ENCODE assay signal across 25 mouse cellular contexts in the genomic region with DNA sequence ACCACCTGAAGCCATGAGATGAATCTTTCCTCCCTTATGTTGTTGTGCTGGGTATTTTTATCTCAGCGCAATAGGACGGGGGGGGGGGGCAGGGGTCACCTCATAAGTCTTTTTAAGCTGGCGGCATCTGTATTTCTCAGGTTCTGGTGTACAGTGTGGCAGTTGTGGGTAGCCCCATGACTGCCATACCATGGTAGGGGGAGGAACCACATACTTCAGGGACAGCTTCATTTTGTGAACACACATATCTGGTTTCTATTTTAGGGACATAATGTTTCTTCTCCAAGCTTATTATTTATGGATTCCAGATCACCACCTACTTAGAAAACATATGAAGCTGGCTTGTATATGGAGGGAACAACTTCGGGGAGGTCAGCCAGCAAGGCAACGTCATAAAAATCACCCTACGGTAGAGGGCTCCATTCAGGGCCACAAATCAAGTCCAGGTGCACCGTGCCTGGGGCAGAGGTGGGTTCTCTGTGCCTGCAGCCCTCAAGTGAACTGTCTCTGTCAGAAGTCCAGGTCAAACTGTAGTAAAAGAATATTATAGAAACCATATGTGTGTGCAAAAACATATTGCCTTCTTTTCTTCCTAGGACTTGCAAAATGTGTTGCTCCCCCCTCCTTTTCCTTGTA.
DNase-seq lines count a peak whose midpoint lies in the region; ATAC-seq and TF ChIP-seq lines count a peak whose summit lies in the region.
"Had no signal": no experiment of that assay in that cellular context is flagged by ENCODE, and none has a peak within 500 bp of the region (broad histone marks: within the 10 kb centered on the region; RNA-seq: fewer than 3 reads in every experiment).

No protein-coding gene starts in this region.

- H3K4me3 ChIP-seq in embryonic facial prominence, embryonic 10.5 days: no peak overlapping the region
- H3K4me3 ChIP-seq in limb, embryonic 14.5 days (replicated peaks; ENCODE audit: low read length): no peak overlapping the region
- H3K4me3 ChIP-seq in forebrain, embryonic 10.5 days: no peak overlapping the region
- H3K4me3 ChIP-seq: heart, embryonic 10.5 days; hindbrain, embryonic 13.5 days; liver, embryonic 15.5 days; lung, embryonic 15.5 days; myocyte had no signal

- H3K9me3 ChIP-seq in embryonic facial prominence, embryonic 10.5 days: no peaks in the 10 kb centered on the region
- H3K9me3 ChIP-seq in limb, embryonic 14.5 days (ENCODE audit: control insufficient read depth, low read length): no peaks in the 10 kb centered on the region
- no peaks in the 10 kb centered on the region for H3K9me3 ChIP-seq in forebrain, embryonic 10.5 days
- H3K9me3 ChIP-seq: heart, embryonic 10.5 days; hindbrain, embryonic 13.5 days; liver, embryonic 15.5 days; lung, embryonic 15.5 days had no signal

- intact Hi-C loops in heart, postnatal 25 days (cut with DNase I): no loop called here

- H3K4me1 ChIP-seq in embryonic facial prominence, embryonic 10.5 days: peaks cover 11% of the 10 kb centered on the region; the same call in 1 of the 2 replicates
- H3K4me1 ChIP-seq in limb, embryonic 14.5 days (ENCODE audit: control insufficient read depth, insufficient read depth, low read length): peaks cover 32% of the 10 kb centered on the region
- peaks cover 3% of the 10 kb centered on the region; the same call in 1 of the 2 replicates for H3K4me1 ChIP-seq in forebrain, embryonic 10.5 days
- H3K4me1 ChIP-seq: heart, embryonic 10.5 days; hindbrain, embryonic 13.5 days; liver, embryonic 15.5 days; lung, embryonic 15.5 days had no signal

- no peaks in the 10 kb centered on the region for H3K27me3 ChIP-seq in embryonic facial prominence, embryonic 10.5 days (replicated peaks; ENCODE audit: low read depth, poor library complexity, severe bottlenecking)
- no peaks in the 10 kb centered on the region for H3K27me3 ChIP-seq in limb, embryonic 14.5 days (ENCODE audit: control insufficient read depth, insufficient read depth, low read length)
- no peaks in the 10 kb centered on the region for H3K27me3 ChIP-seq in forebrain, embryonic 10.5 days (ENCODE audit: poor library complexity, severe bottlenecking)
- H3K27me3 ChIP-seq: CH12.LX; hindbrain, embryonic 13.5 days; liver, embryonic 15.5 days; lung, embryonic 15.5 days had no signal

- no peak overlapping the region for H3K4me2 ChIP-seq in limb, embryonic 14.5 days (replicated peaks; ENCODE audit: low read depth, low read length, severe bottlenecking)
- H3K4me2 ChIP-seq: hindbrain, embryonic 13.5 days; liver, embryonic 15.5 days; lung, embryonic 15.5 days had no signal

- H3K36me3 ChIP-seq in embryonic facial prominence, embryonic 10.5 days (replicated peaks): no peaks in the 10 kb centered on the region
- H3K36me3 ChIP-seq in limb, embryonic 14.5 days (ENCODE audit: control insufficient read depth, insufficient read depth, low read length): no peaks in the 10 kb centered on the region
- no peaks in the 10 kb centered on the region for H3K36me3 ChIP-seq in forebrain, embryonic 10.5 days (replicated peaks)
- H3K36me3 ChIP-seq: G1E; heart, embryonic 10.5 days; hindbrain, embryonic 13.5 days; liver, embryonic 15.5 days; lung, embryonic 15.5 days had no signal

- no peak overlapping the region for H3K9ac ChIP-seq in limb, embryonic 14.5 days (ENCODE audit: low read depth, low read length, severe bottlenecking)
- H3K9ac ChIP-seq: hindbrain, embryonic 13.5 days; liver, embryonic 15.5 days; lung, embryonic 15.5 days had no signal

- no peak overlapping the region for H3K27ac ChIP-seq in embryonic facial prominence, embryonic 10.5 days (replicated peaks)
- no peak overlapping the region for H3K27ac ChIP-seq in limb, embryonic 14.5 days (replicated peaks; ENCODE audit: low read depth, low read length)
- H3K27ac ChIP-seq in forebrain, embryonic 10.5 days: no peak overlapping the region
- H3K27ac ChIP-seq: heart, embryonic 10.5 days; hindbrain, embryonic 13.5 days; kidney, postnatal 0 days; liver, embryonic 15.5 days; lung, embryonic 15.5 days had no signal

- TF ChIP-seq POLR2A in limb, embryonic 14.5 days (IDR thresholded peaks at IDR 0.05; ENCODE audit: borderline replicate concordance, extremely low read depth, insufficient read depth, insufficient read length): no peak

- 72% methylated on average over 7 of the region's 7 CpGs for WGBS in embryonic facial prominence, embryonic 10.5 days
- WGBS in limb, embryonic 14.5 days: 18% methylated on average over 7 of the region's 7 CpGs
- WGBS in forebrain, embryonic 10.5 days: 80% methylated on average over 7 of the region's 7 CpGs

- peak; percentile 84 for ATAC-seq in limb, embryonic 14.5 days (ENCODE audit: low FRiP score, low read depth)
- ATAC-seq: forebrain, embryonic 14.5 days; midbrain, embryonic 16.5 days had no signal

- DNase-seq in heart, adult 11 months: peak; percentile 61
- no peak for DNase-seq in heart, postnatal 25 days (ENCODE audit: low spot score)
- DNase-seq in embryonic facial prominence, embryonic 10.5 days (ENCODE audit: low spot score): peak; percentile 61
- peak; percentile 79 for DNase-seq in forelimb bud, embryonic 11.5 days (ENCODE audit: low read depth, low spot score)
- peak; percentile 65 for DNase-seq in limb, embryonic 14.5 days (ENCODE audit: low spot score)
- DNase-seq in adrenal gland, postnatal 4 days (ENCODE audit: low spot score in 2 of 2): no peak
- no peak for DNase-seq in ovary, adult 18-20 months (ENCODE audit: low spot score)
- no peak for DNase-seq in forebrain, embryonic 10.5 days (ENCODE audit: extremely low spot score, low spot score)
- DNase-seq: adrenal gland, postnatal 10 days; cerebellum, adult 8-10 months; kidney, adult 2 months; liver; lung, postnatal 4 days; right cerebral cortex, adult 18-20 months; thymus, adult 18-20 months had no signal

Comparison
In these comparisons a context has a peak if more than half of its experiments do, and no peak if none do; other contexts are left out.
1. DNase-seq: peak in heart, adult 11 months (single experiment), embryonic facial prominence, embryonic 10.5 days (single experiment), forelimb bud, embryonic 11.5 days (single experiment) and limb, embryonic 14.5 days (single experiment); none in heart, postnatal 25 days (single experiment), adrenal gland, postnatal 4 days (0 of 2), ovary, adult 18-20 months (single experiment) and forebrain, embryonic 10.5 days (single experiment).